Mouse (Mus musculus): ENCODE data around the gene Slc2a13. TPM values are rescaled to one million over a fixed set of nuclear protein-coding genes. Genes with fewer than 3 reads are reported as not detected.

The Slc2a13 gene
- total RNA-seq, 2 experiments from 2014 or later, result 107 to 112 TPM

- intact Hi-C loops (cut with DNase I), result loop anchor here (2.0 kb wide), 1 partner anchor 50 kb away; no protein-coding TSS in a partner anchor
- DNase-seq (ENCODE audit: extremely low spot score in 1 of 2, low spot score in 2 of 2), result peak in 1 of 2 experiments; percentile 18
- TF ChIP-seq CTCF (IDR thresholded peaks at IDR 0.05), result no peak
- Histone ChIP-seq H3K4me3 (no peak overlapping the region), H3K27ac (no peak overlapping the region)
Observed at GRCm38 (mm10) chr15:91495014-91495413, 78.0 kb downstream of the Slc2a13 start.

DNA sequence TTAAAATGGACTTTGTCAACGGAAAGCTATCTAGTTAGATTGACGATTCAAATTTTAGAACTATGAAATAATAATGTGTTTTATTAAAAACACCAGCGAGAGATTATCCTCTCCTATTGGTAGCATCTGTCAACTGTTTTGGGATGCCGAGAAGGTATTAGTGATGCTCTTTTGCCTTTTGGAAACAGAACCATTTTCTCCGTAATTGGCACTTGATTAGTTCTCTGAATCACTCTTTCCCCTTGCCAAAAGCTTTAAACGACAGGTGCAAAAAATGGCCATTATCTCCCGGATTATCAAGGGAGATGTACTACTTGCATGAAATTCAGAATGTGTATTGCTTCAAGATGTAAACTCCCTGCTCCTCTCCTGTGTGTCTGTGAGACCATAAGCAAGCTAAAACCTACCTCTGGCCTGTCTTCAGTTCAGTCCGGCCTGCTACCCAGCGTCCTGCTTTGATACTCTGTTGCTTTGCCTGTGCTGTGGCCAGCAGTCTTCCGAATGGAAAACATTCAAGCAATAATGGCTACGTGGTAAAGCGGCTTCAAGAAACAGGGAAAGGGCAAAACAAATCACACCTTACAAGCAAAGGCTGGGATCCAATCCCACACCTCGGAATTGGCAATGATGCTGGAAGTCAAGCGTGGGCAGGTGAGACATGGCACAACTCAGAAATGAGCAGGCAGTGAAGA is 93.0 kb downstream of the Slc2a13 start:
- Histone ChIP-seq H3K27ac (no peak overlapping the region), H3K4me3 (no peak overlapping the region)
- DNase-seq (ENCODE audit: extremely low spot score in 1 of 2, low spot score in 2 of 2), result no peak
- intact Hi-C loops (cut with DNase I), result loop anchor here (10.0 kb wide), 1 partner anchor 275 kb away; no protein-coding TSS in a partner anchor
- no peak for TF ChIP-seq CTCF (IDR thresholded peaks at IDR 0.05)

- DNase-seq (ENCODE audit: extremely low spot score in 1 of 2, low spot score in 2 of 2), result peak in 1 of 2 experiments; percentile 28
- Histone ChIP-seq H3K27ac (no peak overlapping the region), H3K4me3 (no peak overlapping the region)
- TF ChIP-seq CTCF (IDR thresholded peaks at IDR 0.05), result peak; percentile 68
- intact Hi-C loops (cut with DNase I), result loop anchor here (1.0 to 10.0 kb wide), 2 partner anchors 97 to 277 kb away; no protein-coding TSS in a partner anchor
Observed at GRCm38 (mm10) chr15:91477766-91478165, 95.3 kb downstream of the Slc2a13 start.

GRCm38 (mm10) chr15:91473690-91474409 is 99.2 kb downstream of the Slc2a13 start:
- intact Hi-C loops (cut with DNase I), result loop anchor here (10.0 kb wide), 1 partner anchor 281 kb away; no protein-coding TSS in a partner anchor
- no peak for DNase-seq (ENCODE audit: extremely low spot score in 1 of 2, low spot score in 2 of 2)
- Histone ChIP-seq H3K27ac (no peak overlapping the region), H3K4me3 (no peak overlapping the region)
- no peak for TF ChIP-seq CTCF (IDR thresholded peaks at IDR 0.05)

DNA sequence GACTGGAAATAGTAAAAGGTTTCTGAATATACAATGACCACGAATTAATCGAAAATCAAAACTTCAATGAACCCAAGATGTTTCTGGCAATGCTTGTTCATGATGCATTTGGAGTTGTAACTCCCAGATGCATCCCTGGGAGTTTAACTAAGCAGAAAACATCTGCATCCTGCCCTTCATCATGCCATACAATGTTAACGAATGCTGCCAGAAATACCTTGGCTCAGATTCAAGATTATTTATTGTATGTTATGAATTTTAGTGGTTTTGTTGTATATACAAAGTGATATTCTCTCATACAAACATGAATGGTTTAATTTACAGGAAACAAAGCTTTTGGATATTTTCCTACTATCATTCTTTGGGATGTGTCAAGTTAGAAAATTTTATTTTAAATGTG is 107.7 kb downstream of the Slc2a13 start:
- intact Hi-C loops (cut with DNase I), result no loop called here
- TF ChIP-seq CTCF (IDR thresholded peaks at IDR 0.05), result no peak
- Histone ChIP-seq H3K4me3 (no peak overlapping the region), H3K27ac (no peak overlapping the region)
- no peak for DNase-seq (ENCODE audit: extremely low spot score in 1 of 2, low spot score in 2 of 2)

DNA sequence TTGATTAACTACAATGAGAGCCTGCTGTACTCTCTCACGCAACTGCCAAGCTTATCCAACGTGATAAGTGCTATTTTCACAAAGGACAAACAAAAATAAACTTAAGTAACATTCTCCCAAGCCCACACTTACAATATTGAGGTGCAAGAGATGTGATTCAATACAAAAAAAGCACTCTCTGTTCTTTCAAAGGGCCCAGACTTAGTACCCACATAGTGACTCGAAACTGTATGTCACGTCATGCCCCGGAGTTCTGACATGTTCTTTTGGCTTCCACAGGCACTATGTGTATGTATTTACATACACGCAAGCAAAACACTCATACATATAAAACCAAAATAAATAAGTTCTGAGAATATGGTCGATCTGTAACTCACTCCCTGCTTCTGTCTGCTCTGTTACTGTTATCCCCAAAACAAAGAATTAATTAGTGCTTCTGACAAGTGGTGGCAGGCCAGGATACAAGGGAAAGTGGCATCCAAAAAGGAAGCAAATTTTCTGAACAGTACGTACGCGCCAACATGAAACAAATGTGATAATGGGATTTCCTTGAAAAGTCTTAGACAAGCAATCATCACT is 109.1 kb downstream of the Slc2a13 start:
- no peak overlapping the region for H3K4me3 ChIP-seq
- intact Hi-C loops (cut with DNase I), result no loop called here
- no peak overlapping the region; the same call in 1 of the 2 replicates for H3K27ac ChIP-seq
- no peak for DNase-seq (ENCODE audit: extremely low spot score in 1 of 2, low spot score in 2 of 2)
- no peak for TF ChIP-seq CTCF (IDR thresholded peaks at IDR 0.05)

DNA sequence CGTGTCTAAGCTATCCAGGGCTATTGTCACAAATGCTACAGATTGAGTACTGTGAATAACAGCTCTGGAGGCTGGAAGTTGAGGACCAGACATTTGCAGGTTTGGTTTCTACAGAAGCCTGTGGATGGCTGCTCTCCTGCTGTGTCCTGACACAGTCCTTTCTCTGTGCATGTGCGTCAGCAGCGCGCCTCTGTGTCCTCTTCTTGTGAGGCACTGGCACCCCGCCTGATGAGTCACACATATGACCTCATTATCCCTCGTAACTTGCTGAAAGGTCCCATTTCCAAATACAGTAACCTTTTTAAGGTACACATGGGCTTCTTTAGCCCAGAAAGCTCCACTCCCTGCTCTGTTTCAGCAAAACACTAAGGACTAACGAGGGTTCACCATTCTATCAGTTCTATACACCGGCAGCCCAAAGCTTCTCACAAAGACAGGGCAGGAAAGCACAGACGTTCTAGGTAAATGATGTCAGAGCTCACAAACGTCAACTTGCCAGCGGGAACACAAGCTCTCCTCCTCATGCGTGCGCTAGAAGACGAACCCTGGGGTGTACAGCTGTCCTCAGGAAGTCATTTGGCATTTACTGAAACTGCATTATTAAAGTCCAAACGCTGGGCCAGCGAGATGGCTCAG is 109.9 kb downstream of the Slc2a13 start:
- intact Hi-C loops (cut with DNase I), result no loop called here
- H3K4me3 ChIP-seq, result no peak overlapping the region
- TF ChIP-seq CTCF (IDR thresholded peaks at IDR 0.05), result no peak
- H3K27ac ChIP-seq, result peak overlapping the region; percentile 9; the same call in 1 of the 2 replicates
- peak in 1 of 2 experiments; percentile 50 for DNase-seq (ENCODE audit: extremely low spot score in 1 of 2, low spot score in 2 of 2)

GRCm38 (mm10) chr15:91461940-91462339 is 111.1 kb downstream of the Slc2a13 start:
- intact Hi-C loops (cut with DNase I), result no loop called here
- no peak for TF ChIP-seq CTCF (IDR thresholded peaks at IDR 0.05)
- DNase-seq (ENCODE audit: extremely low spot score in 1 of 2, low spot score in 2 of 2), result no peak
- no peak overlapping the region for H3K4me3 ChIP-seq
- H3K27ac ChIP-seq, result no peak overlapping the region

DNA sequence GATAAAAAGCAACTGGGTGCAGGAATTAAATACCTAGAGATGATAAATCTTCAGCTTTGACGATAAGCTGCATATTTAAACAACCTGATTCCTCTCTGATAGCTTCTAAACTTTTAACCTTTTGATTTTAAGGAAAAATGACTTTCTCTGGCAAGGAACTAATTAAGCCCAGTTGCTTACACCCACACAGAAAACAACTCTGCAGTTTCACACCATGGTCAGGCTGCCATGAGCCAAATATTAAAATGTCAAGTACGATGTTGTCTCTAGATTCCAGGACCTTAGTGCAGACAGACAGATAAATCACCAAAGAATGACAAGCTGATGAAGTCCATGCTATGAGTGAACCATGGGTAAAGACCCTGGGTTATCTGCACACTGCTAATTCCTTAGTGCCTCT is 115.9 kb downstream of the Slc2a13 start:
- DNase-seq (ENCODE audit: extremely low spot score in 1 of 2, low spot score in 2 of 2), result no peak
- TF ChIP-seq CTCF (IDR thresholded peaks at IDR 0.05), result no peak
- no peak overlapping the region for H3K27ac ChIP-seq
- H3K4me3 ChIP-seq, result no peak overlapping the region
- intact Hi-C loops (cut with DNase I), result no loop called here

GRCm38 (mm10) chr15:91445399-91445798 is 127.7 kb downstream of the Slc2a13 start:
- no peak for TF ChIP-seq CTCF (IDR thresholded peaks at IDR 0.05)
- Histone ChIP-seq H3K4me3 (no peak overlapping the region), H3K27ac (peak overlapping the region; percentile 69)
- intact Hi-C loops (cut with DNase I), result loop anchor here (2.0 kb wide), 1 partner anchor 49 kb away; no protein-coding TSS in a partner anchor
- peak in 1 of 2 experiments; percentile 44 for DNase-seq (ENCODE audit: extremely low spot score in 1 of 2, low spot score in 2 of 2)

- peak overlapping the region; percentile 29; the same call in 1 of the 2 replicates for H3K27ac ChIP-seq
- no peak overlapping the region for H3K4me3 ChIP-seq
- intact Hi-C loops (cut with DNase I), result loop anchor here (2.0 kb wide), 1 partner anchor 67 kb away; no protein-coding TSS in a partner anchor
Observed at GRCm38 (mm10) chr15:91443449-91443848, 129.6 kb downstream of the Slc2a13 start.

More at GRCm38 (mm10) chr15:91443449-91443848, 129.6 kb downstream of the Slc2a13 start:
- no peak for DNase-seq (ENCODE audit: extremely low spot score in 1 of 2, low spot score in 2 of 2)
- TF ChIP-seq CTCF (IDR thresholded peaks at IDR 0.05), result no peak
